Mouse (Mus musculus) kidney, embryonic 16.5 days (tissue): ENCODE measurements at regions not wholly inside any gene's neighbourhood (a gene's known extent, or its start where the extent isn't known, plus 50 kb on each side); places are given as distances from the start of the nearest gene placed in this dataset.

ENCODE experiments used
- ATAC-seq: fragments of 200-750 bp; cut with Nextera tagmentation; 2 replicates; pipeline ENCODE4 v1.8.0; 2017; ENCODE audit warnings: moderate TSS enrichment; ENCODE audit not compliant: low FRiP score, low TSS enrichment
- H3K27ac ChIP-seq: fragments of 300-500 bp; sonication (generic); 2 replicates; pipeline ENCODE4 v1.5.1; 2014; ENCODE audit warnings: low read length
- H3K27me3 ChIP-seq: fragments of 300-500 bp; sonication (generic); 2 replicates; pipeline ENCODE4 v1.6.1; 2014; ENCODE audit warnings: low read length, control low read depth, mixed read lengths; ENCODE audit not compliant: insufficient read depth
- H3K36me3 ChIP-seq: fragments of 300-500 bp; sonication (generic); 2 replicates; pipeline ENCODE4 v1.6.1; 2014; ENCODE audit warnings: low read length, control low read depth, mixed read lengths; ENCODE audit not compliant: insufficient read depth
- H3K4me1 ChIP-seq: fragments of 300-500 bp; sonication (generic); 2 replicates; pipeline ENCODE4 v1.6.1; 2014; ENCODE audit warnings: low read length, control low read depth, mixed read lengths; ENCODE audit not compliant: insufficient read depth
- H3K4me2 ChIP-seq: fragments of 300-500 bp; sonication (generic); replicated peaks from 2 replicates; pipeline ENCODE4 v1.6.1; 2014; ENCODE audit warnings: low read depth, low read length
- H3K4me3 ChIP-seq: fragments of 300-500 bp; sonication (generic); 2 replicates; pipeline ENCODE4 v1.5.1; 2014; ENCODE audit warnings: mild to moderate bottlenecking, low read length
- H3K9ac ChIP-seq: fragments of 300-500 bp; sonication (generic); replicated peaks from 2 replicates; pipeline ENCODE4 v1.6.1; 2014; ENCODE audit warnings: low read length
- H3K9me3 ChIP-seq: fragments of 300-500 bp; sonication (generic); 2 replicates; pipeline ENCODE4 v1.6.1; 2016; ENCODE audit warnings: low read length, control low read depth
- WGBS: fragments of 180-500 bp; shearing (Covaris S2); extraction: QIAGEN DNeasy Blood & Tissue Kit; methylation state at CpG from one replicate; pipeline ENCODE4 v1.1.7; 2014; 5-methylcytosine and 5-hydroxymethylcytosine counted together

DNA sequence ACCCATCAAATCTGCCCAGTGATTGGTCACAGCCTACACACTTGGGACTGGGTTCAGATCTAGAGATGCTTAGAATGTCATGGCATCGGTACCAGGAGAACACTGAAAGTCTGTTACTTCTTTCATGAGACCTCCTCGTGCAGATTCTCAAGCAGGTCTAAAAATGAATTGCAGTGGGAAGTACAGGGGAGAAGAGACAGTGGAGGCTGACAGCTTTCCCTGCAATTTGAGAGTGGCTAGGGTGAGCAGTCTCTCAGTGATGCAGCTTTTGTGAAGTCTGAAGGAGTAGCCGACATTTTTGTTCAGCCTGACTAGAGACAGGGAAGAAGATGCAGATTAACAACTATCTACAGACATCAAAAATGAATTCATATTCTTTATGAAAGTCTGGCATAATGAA lies 112.5 kb downstream of the Fam198b start:
- ATAC-seq = no peak
- Histone ChIP-seq H3K36me3 (no peaks in the 10 kb centered on the region), H3K4me2 (no peak overlapping the region), H3K27me3 (no peaks in the 10 kb centered on the region), H3K9me3 (no peaks in the 10 kb centered on the region), H3K4me1 (peaks cover 5% of the 10 kb centered on the region; the same call in 1 of the 2 replicates), H3K27ac (no peak overlapping the region), H3K9ac (no peak overlapping the region), H3K4me3 (no peak overlapping the region)
- 73% methylated on average over 3 of the region's 3 CpGs for WGBS

DNA sequence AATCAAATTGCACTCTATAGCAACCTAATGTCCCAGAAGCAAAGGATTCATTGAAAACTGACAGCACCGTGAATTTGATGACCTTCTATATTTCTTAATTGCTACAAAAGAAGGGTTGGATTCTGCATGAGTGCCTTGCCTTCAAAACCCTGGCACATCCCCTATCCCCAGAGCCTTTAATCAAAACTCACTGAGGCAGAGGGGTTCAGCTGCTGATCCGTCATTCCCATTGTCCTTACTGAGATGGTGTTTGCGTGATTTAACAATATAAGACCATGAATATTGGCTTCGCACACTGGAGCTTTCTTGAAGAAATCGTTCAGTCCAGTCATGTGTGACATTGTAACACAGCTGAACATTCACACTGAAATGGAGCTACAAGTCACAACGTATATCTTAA lies 118.0 kb downstream of the Fam198b start:
- 88% methylated on average over 6 of the region's 6 CpGs for WGBS
- Histone ChIP-seq H3K27me3 (no peaks in the 10 kb centered on the region), H3K36me3 (no peaks in the 10 kb centered on the region), H3K27ac (no peak overlapping the region), H3K4me3 (no peak overlapping the region), H3K4me1 (no peaks in the 10 kb centered on the region), H3K9ac (no peak overlapping the region), H3K9me3 (no peaks in the 10 kb centered on the region), H3K4me2 (no peak overlapping the region)
- no peak for ATAC-seq

DNA sequence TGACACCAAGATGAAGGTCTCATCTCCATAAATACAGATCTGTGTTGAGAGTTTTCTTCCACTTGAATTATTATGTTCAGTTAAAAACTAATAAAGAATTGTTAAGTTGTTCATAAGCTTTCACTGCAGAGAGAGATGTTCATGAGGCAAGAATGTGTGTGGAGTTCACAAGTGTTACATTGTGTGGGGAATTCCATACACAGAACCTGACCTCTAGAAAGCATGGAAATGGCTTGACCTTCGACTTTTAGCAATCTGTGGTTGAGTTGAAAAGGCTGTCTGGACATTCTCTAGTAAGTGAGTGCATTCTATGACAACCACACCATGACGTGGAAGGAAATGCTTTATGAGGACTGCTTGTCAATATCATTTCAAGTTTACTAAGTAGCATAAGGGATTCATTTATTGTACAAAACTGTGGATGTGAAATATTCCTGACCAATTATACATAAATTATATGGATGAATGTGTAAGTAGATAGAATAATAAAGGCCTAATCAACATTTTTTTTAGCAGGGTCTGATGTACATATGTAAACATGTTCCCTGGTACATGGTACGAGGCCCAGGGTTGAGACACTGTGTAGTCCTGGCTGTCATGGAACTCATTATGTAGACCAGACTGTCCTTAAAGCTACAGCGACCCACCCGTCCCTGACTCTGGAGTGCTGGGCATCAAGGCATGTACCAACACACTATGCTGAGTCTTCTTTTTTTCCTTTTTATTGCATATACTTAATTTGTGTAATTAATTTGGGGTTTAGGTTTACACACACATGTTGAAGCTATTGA lies 119.2 kb downstream of the Fam198b start:
- no peak for ATAC-seq
- H3K9ac ChIP-seq = no peak overlapping the region
- no peaks in the 10 kb centered on the region for H3K27me3 ChIP-seq
- no peaks in the 10 kb centered on the region for H3K9me3 ChIP-seq
- no peaks in the 10 kb centered on the region for H3K4me1 ChIP-seq
- H3K4me2 ChIP-seq = no peak overlapping the region
- no peak overlapping the region for H3K27ac ChIP-seq
- H3K4me3 ChIP-seq = no peak overlapping the region
- no peaks in the 10 kb centered on the region for H3K36me3 ChIP-seq
- 76% methylated on average over 5 of the region's 5 CpGs for WGBS

DNA sequence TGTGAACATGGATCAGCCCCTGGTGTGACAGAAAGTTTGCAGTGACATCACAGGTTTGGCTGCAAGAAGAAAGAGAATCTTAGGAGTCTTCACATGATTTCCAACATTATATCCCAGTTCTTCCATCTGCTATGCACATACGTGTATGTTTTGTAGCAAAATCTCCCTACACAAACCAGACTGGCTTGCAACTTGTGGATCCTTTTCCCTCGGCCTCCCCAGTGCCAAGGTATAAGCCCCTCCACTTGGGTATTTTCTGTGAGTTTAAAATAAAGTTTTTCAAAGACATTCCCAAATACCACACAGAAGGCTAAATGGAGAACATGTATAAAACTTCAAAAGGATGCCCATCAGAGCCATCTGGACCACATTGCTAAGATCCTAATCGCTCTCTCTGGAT lies 120.2 kb downstream of the Fam198b start:
- ATAC-seq = no peak
- Histone ChIP-seq H3K36me3 (no peaks in the 10 kb centered on the region), H3K4me1 (no peaks in the 10 kb centered on the region), H3K9ac (no peak overlapping the region), H3K27ac (0 out of 2 replicates have a peak overlapping the region, but pooled peaks have one; percentile 29), H3K9me3 (no peaks in the 10 kb centered on the region), H3K4me3 (no peak overlapping the region), H3K4me2 (no peak overlapping the region), H3K27me3 (no peaks in the 10 kb centered on the region)
- 79% methylated on average over 3 of the region's 3 CpGs for WGBS

DNA sequence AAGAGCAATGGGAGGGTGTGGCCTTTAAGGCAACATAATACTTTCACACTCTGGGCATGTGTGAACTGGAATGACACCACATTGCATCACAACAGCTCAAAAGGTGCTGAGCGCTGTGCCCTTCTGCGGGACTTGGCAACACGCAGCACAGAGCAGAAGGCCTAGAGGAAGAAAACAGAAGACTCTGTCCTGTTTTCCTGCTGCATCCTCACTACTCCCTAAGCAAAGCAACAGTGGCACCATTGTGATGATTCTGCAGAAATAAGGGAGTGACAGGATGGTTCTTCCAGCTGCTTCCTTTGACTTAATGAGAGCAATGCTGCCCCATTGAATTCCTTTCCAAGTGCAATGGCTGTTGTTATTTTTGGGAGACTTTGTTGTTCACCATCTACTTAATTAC lies 120.6 kb downstream of the Fam198b start:
- Histone ChIP-seq H3K4me2 (no peak overlapping the region), H3K4me1 (no peaks in the 10 kb centered on the region), H3K9me3 (no peaks in the 10 kb centered on the region), H3K36me3 (no peaks in the 10 kb centered on the region), H3K27ac (0 out of 2 replicates have a peak overlapping the region, but pooled peaks have one; percentile 29), H3K4me3 (no peak overlapping the region), H3K27me3 (no peaks in the 10 kb centered on the region), H3K9ac (no peak overlapping the region)
- WGBS = 56% methylated on average over 3 of the region's 3 CpGs
- no peak for ATAC-seq

DNA sequence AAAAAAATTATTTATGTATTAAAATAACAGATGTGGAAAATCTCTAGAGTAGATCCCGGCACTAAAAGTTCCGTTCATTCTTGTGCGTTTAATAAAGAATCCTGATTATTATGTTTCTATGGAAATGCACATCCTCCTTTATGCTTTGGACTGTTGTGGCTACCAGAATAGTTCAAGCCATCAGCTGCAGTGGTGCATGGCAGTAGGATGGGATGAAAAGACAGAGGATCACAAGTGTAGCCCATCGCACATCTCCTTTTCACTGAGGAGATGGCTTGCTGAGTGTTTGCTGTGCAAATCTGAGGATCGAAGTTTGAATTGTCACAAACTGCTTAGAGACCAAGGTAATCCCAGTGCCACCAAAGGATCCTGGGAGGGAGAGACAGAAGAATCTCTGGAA lies 121.0 kb downstream of the Fam198b start:
- no peaks in the 10 kb centered on the region for H3K9me3 ChIP-seq
- no peak overlapping the region for H3K9ac ChIP-seq
- H3K4me2 ChIP-seq = no peak overlapping the region
- no peak overlapping the region for H3K27ac ChIP-seq
- H3K4me3 ChIP-seq = no peak overlapping the region
- H3K4me1 ChIP-seq = no peaks in the 10 kb centered on the region
- no peak for ATAC-seq
- 70% methylated on average over 5 of the region's 5 CpGs for WGBS
- no peaks in the 10 kb centered on the region for H3K27me3 ChIP-seq
- no peaks in the 10 kb centered on the region for H3K36me3 ChIP-seq

DNA sequence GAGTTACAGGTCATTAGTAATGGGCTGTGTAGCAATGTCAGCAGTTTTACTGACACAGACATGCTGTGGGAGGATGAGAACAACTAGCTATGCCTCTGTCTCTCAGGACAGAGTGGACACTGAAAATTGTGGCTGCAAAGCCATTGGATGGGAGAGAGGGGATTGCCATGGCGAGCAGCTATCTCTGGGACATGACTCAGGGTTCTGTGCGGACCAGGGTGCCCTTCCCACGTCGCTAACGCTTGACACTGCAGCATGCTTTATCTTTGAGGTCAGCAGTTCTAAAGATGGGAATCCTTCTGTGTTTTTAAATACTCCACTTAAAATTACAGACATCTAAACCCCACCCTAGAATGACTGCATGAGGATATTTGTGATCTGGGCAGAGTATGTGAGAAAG lies 121.9 kb downstream of the Fam198b start:
- H3K4me2 ChIP-seq = no peak overlapping the region
- no peak overlapping the region for H3K9ac ChIP-seq
- no peak overlapping the region for H3K4me3 ChIP-seq
- no peaks in the 10 kb centered on the region for H3K9me3 ChIP-seq
- ATAC-seq = 0 out of 2 replicates have a peak, but pooled peaks have one; percentile 49
- H3K36me3 ChIP-seq = no peaks in the 10 kb centered on the region
- WGBS = 65% methylated on average over 5 of the region's 5 CpGs
- no peaks in the 10 kb centered on the region for H3K4me1 ChIP-seq
- H3K27ac ChIP-seq = no peak overlapping the region
- H3K27me3 ChIP-seq = no peaks in the 10 kb centered on the region

DNA sequence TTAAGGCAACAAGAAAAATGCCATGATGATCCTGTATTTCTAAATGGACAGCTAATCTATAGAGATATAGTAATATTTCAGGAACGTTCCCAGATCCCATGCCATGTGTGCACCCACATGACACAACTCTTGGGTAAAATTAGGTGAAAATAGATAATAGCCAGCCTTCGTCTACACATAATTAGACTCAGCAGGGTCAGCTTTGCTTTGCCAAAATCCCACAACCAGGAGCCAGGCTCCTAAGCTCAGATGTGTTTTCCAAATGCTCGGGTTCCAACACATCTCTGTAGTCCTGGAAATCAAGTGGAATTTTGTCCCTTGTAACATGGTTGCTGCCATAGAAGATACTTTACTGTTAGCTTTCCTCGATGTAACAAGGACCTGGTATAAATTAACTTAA lies 122.7 kb downstream of the Fam198b start:
- no peak for ATAC-seq
- Histone ChIP-seq H3K27ac (no peak overlapping the region), H3K4me3 (no peak overlapping the region), H3K9ac (no peak overlapping the region), H3K36me3 (no peaks in the 10 kb centered on the region), H3K9me3 (no peaks in the 10 kb centered on the region), H3K4me2 (no peak overlapping the region), H3K27me3 (no peaks in the 10 kb centered on the region), H3K4me1 (no peaks in the 10 kb centered on the region)
- 88% methylated on average over 4 of the region's 4 CpGs for WGBS

DNA sequence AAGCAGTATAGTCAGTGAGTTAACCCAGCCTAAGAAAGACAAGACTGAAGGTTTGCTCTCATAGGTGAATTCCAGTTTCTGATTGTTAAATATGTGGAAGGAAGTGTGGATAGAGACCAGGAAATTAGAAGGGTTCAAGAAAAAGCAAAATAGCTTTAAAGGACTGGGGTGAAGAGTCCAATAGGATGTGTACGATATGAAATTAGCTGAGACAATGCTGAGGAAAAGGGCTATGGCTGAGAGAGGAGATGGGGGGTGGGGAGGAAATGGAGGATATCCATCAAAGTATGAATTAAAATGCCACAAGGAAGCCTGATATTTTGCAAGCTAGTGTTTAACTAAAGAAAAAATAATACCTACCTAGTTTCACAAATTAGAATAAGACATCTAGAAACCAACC lies 124.9 kb downstream of the Fam198b start:
- no peaks in the 10 kb centered on the region for H3K36me3 ChIP-seq
- no peaks in the 10 kb centered on the region for H3K27me3 ChIP-seq
- 71% methylated on average over 1 of the region's 1 CpGs for WGBS
- no peak overlapping the region for H3K9ac ChIP-seq
- H3K4me3 ChIP-seq = no peak overlapping the region
- H3K9me3 ChIP-seq = no peaks in the 10 kb centered on the region
- H3K4me2 ChIP-seq = no peak overlapping the region
- no peak overlapping the region for H3K27ac ChIP-seq
- no peaks in the 10 kb centered on the region for H3K4me1 ChIP-seq
- no peak for ATAC-seq

DNA sequence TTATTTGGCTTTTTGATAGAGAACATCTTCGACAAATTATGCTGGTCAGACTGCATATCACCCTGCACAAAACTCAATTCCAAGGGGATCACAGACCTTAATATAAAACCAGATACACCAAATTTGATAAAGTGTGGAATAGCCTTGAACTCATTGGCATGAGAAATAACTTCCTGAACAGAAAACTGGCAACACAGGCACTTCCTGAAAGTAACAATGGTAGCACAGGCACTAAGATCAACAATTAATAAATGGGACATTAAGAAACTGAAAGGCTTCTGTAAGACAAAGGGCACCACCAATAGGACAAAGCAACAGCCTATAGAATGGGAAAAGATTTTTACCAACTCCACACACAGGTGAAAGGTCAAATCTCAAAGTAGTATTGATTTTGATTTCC lies 141.5 kb downstream of the Fam198b start:
- WGBS = 88% methylated on average over 1 of the region's 1 CpGs
- Histone ChIP-seq H3K9ac (no peak overlapping the region), H3K4me2 (no peak overlapping the region), H3K4me1 (no peaks in the 10 kb centered on the region), H3K27ac (no peak overlapping the region), H3K36me3 (no peaks in the 10 kb centered on the region), H3K27me3 (no peaks in the 10 kb centered on the region), H3K4me3 (no peak overlapping the region), H3K9me3 (no peaks in the 10 kb centered on the region)
- ATAC-seq = no peak
